Mouse (Mus musculus) hindbrain, embryonic 15.5 days (tissue): Measurements from ENCODE around the gene Epb41l2. TPM values are rescaled to one million over a fixed set of nuclear protein-coding genes. Genes with fewer than 3 reads are reported as not detected.
A peak's percentile ranks its signal among the peaks of the same experiment; 100 is the strongest.

Experiments used
- ATAC-seq: fragments of 200-750 bp; cut with Nextera tagmentation; 2 replicates; pipeline ENCODE4 v1.8.0; 2017; ENCODE audit warnings: low read depth, moderate number of reproducible peaks, moderate TSS enrichment; ENCODE audit not compliant: low FRiP score
- H3K27ac ChIP-seq: fragments of 300-500 bp; sonication (generic); replicated peaks from 2 replicates; pipeline ENCODE4 v1.5.1; 2015; ENCODE audit warnings: mild to moderate bottlenecking, inconsistent platforms
- H3K27me3 ChIP-seq: fragments of 300-500 bp; sonication (generic); 2 replicates; pipeline ENCODE4 v1.6.1; 2015; ENCODE audit warnings: control low read depth, inconsistent platforms
- H3K36me3 ChIP-seq: fragments of 300-500 bp; sonication (generic); 2 replicates; pipeline ENCODE4 v1.6.1; 2015; ENCODE audit warnings: control low read depth, inconsistent platforms
- H3K4me1 ChIP-seq: fragments of 300-500 bp; sonication (generic); replicated peaks from 2 replicates; pipeline ENCODE4 v1.6.1; 2015; ENCODE audit warnings: control low read depth, inconsistent platforms
- H3K4me2 ChIP-seq: fragments of 300-500 bp; sonication (generic); 2 replicates; pipeline ENCODE4 v1.6.1; 2015; ENCODE audit warnings: moderate library complexity, mild to moderate bottlenecking, inconsistent platforms
- H3K4me3 ChIP-seq: fragments of 300-500 bp; sonication (generic); 2 replicates; pipeline ENCODE4 v1.5.1; 2015; ENCODE audit warnings: mild to moderate bottlenecking, inconsistent platforms
- H3K9ac ChIP-seq: fragments of 300-500 bp; sonication (generic); 2 replicates; pipeline ENCODE4 v1.6.1; 2015; ENCODE audit warnings: inconsistent platforms
- H3K9me3 ChIP-seq: fragments of 300-500 bp; sonication (generic); 2 replicates; pipeline ENCODE4 v1.6.1; 2016; ENCODE audit warnings: control low read depth, inconsistent platforms
- WGBS: fragments of 180-500 bp; shearing (Covaris S2); methylation state at CpG from one replicate; pipeline ENCODE4 v1.1.7; 2015; 5-methylcytosine and 5-hydroxymethylcytosine counted together
- polyA plus RNA-seq: library from polyadenylated mRNA; unstranded; fragments of >200 nt; fragmentation: Nextera tagmentation; extraction: Ambion mirVana; gene quantifications from 2 replicates; pipeline ENCODE4 v1.2.1, GENCODE M21; 2015

Gene Epb41l2
- polyA plus RNA-seq, 1 experiment from 2014 or later = 30.5 TPM

DNA sequence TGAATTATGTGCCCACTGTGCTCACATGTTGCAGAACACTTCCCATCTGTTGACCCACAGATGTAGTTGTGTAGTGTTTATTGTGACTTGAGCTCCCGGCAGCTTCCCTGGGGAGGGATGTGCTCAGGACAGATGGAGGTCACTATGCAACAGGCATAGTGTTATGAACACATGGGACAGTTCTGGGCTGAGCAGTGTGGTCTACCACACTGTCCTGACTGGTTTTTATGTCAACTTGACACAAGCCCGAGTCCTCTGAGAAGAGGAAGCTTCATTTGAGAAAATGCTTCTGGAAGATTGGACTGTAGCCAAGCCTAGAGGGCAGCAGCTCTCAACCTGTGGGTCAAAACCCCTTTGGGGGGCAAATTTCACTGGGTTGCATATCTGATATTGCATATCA, 173.5 kb downstream of the Epb41l2 start:
- 82% methylated on average over 2 of the region's 2 CpGs for WGBS
- Histone ChIP-seq H3K4me1 (no peaks in the 10 kb centered on the region), H3K27me3 (no peaks in the 10 kb centered on the region), H3K9me3 (no peaks in the 10 kb centered on the region), H3K4me3 (no peak overlapping the region), H3K36me3 (no peaks in the 10 kb centered on the region), H3K9ac (no peak overlapping the region), H3K27ac (no peak overlapping the region), H3K4me2 (no peak overlapping the region)
- ATAC-seq = no peak

DNA sequence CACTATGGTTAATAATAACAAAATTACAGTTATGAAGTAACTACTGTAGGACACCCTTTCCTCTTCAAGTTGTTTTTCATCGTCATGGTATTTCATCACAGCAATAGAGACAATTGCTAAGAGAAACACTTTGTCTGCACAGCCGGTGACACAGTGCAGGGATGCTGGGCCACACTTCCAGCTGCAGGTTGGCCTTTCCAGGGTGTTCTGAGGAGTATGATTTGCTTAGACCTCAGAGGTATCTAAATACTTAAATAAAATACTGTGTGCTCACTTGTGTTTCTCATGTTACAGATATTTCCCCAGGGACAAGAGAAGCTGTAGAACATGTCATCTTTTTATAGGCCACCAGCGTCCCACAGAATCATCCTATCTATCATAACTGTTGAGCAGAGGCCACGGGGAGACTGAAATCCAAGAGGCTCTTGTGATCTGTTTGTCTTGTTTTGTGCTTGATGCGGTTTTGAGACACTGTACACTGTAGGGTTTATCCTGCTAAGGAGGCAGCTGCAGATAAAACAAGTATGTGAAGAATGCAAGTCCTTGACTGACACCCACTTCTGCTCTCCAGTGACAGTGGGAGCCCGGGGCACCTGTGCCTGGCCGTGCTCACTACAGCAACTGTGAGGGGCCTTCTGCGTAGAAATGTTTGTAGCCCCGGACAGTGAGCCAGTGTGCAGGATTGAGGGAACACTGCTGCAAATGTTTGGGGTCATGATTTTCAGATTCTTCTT, 174.1 kb downstream of the Epb41l2 start:
- WGBS = 85% methylated on average over 9 of the region's 9 CpGs
- Histone ChIP-seq H3K27ac (no peak overlapping the region), H3K4me2 (no peak overlapping the region), H3K4me1 (no peaks in the 10 kb centered on the region), H3K27me3 (no peaks in the 10 kb centered on the region), H3K36me3 (no peaks in the 10 kb centered on the region), H3K9me3 (no peaks in the 10 kb centered on the region), H3K4me3 (no peak overlapping the region), H3K9ac (no peak overlapping the region)
- ATAC-seq = no peak

DNA sequence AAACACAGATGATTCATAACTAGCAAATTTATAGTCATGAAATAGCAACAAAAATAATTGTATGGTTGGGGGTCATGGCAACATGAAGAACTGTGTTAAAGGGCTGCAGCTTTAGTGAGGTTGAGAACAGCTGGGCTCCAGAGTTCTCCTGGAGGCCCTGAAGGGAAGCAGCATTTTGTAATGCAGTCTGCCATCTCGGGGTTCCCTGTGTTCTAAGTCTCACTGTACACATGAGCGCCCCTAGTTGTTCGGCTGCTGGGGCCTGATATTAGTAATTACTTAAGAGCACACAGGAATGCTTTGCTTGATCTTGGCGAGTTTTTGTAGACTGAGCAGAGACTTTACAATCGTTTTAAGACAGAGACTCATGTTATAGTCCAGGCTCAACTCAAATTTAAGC, 174.9 kb downstream of the Epb41l2 start:
- H3K9ac ChIP-seq = no peak overlapping the region
- H3K36me3 ChIP-seq = no peaks in the 10 kb centered on the region
- no peak overlapping the region for H3K4me3 ChIP-seq
- no peak overlapping the region for H3K27ac ChIP-seq
- no peak for ATAC-seq
- H3K4me2 ChIP-seq = no peak overlapping the region
- WGBS = 88% methylated on average over 5 of the region's 5 CpGs
- H3K27me3 ChIP-seq = no peaks in the 10 kb centered on the region
- H3K9me3 ChIP-seq = no peaks in the 10 kb centered on the region
- H3K4me1 ChIP-seq = no peaks in the 10 kb centered on the region

DNA sequence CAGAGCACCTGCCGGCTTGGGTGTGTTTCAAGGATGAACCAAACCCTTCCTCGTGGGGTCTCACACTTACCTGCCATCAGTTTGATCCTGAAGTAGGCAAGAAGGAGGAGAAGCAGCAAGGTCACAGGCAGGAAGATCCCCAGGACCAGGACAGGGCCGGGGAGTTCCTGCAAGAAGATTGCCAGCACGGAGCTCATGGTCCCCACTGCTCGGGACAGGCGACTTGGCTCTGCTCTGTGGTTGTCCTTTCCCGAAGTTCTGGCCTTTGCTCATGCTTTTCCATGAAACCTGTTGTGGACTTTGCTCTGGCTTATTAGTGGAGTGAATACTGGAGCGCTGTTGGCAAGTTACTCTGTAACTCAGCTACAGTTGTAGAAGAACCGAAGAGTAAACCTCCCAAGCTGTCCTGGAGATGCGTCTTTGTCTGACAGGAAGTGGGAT, 176.3 kb downstream of the Epb41l2 start, which contains the start of gene Smlr1:
Gene Smlr1, minus strand, starts transcription at position 377 of the 441 bp plus-strand sequence.
- no peaks in the 10 kb centered on the region for H3K9me3 ChIP-seq
- ATAC-seq = no peak
- no peak within 1 kb of the TSS for H3K27ac ChIP-seq
- no peak within 1 kb of the TSS for H3K9ac ChIP-seq
- H3K4me3 ChIP-seq = no peak within 1 kb of the TSS
- H3K27me3 ChIP-seq = no peaks in the 10 kb centered on the region
- H3K4me1 ChIP-seq = no peaks in the 10 kb centered on the region
- no peak within 1 kb of the TSS for H3K4me2 ChIP-seq
- 94% methylated on average over 10 of the region's 10 CpGs for WGBS
- no peaks in the 10 kb centered on the region for H3K36me3 ChIP-seq

DNA sequence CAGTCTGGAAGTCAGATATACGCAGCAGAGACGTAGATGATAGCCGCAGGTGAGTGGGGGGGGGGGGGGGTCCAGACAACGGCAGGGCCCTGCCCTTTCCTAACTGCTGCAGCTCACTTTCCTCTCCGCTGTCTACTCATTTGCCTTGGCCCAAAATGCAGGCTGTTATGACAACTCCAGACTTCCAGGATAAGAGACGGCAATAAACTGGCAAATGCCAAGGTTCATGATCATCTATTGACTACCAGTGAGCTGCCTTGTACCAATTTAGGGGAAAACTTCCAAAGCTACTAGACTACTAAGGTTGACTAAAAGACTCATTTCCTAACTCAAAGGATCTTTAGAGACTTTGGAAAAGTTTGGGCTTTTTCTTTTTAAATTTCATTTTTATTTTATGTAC, 177.0 kb downstream of the Epb41l2 start:
- 95% methylated on average over 6 of the region's 6 CpGs for WGBS
- Histone ChIP-seq H3K4me2 (no peak overlapping the region), H3K9me3 (no peaks in the 10 kb centered on the region), H3K4me3 (no peak overlapping the region), H3K4me1 (no peaks in the 10 kb centered on the region), H3K9ac (no peak overlapping the region), H3K27me3 (no peaks in the 10 kb centered on the region), H3K36me3 (no peaks in the 10 kb centered on the region), H3K27ac (no peak overlapping the region)
- no peak for ATAC-seq

DNA sequence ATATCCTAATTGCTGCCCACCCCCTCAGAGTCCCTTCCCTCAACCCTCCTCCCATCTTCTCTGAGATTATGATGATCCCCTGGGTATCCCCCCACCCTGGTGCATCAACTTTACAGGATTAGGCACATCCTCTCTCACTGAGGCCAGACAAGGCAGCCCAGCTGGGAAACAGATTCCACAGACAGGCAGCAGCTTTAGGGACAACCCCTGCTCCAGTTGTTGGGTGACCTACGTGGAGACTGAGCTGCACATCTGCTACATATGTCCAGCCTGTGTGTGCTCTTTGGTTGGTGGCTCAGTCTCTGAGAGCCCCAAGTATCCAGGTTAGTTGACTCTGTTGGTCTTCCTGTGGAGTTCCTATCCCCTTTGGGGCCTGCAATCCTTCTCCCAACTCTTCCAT, 179.1 kb downstream of the Epb41l2 start:
- Histone ChIP-seq H3K4me3 (no peak overlapping the region), H3K27ac (no peak overlapping the region), H3K9me3 (no peaks in the 10 kb centered on the region), H3K4me2 (no peak overlapping the region), H3K36me3 (no peaks in the 10 kb centered on the region), H3K27me3 (no peaks in the 10 kb centered on the region), H3K9ac (no peak overlapping the region), H3K4me1 (no peaks in the 10 kb centered on the region)
- no peak for ATAC-seq
- 88% methylated on average over 1 of the region's 1 CpGs for WGBS

DNA sequence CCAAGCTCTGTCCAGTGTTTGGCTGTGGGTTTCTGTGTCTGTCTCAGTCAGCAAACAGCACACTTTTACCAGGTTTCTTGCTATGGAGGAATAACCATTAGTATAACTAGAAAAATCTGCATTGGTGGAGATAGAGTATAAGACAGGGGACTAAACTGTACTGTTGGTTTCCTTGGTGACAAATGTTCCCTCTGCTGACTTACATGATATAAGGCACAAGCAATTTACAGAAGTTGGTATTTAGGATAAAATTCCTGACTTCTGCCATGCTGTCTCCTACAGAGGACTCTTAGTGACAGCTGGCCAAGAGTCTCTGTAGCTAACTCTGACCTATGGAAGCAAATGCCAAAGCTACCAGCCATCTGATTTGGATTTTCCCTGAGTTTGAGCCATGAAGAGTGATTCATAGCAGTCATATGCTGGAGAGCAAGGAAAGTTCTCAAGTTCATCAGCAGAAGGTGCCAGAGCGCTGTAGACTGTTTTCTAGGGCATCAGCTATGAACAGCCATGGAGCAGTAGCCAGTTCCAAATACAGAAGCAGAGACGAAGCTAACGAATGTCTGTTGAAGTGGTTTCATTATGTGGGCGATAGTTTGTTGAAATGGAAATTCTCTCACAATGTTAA, 179.7 kb downstream of the Epb41l2 start:
- Histone ChIP-seq H3K36me3 (no peaks in the 10 kb centered on the region), H3K9me3 (no peaks in the 10 kb centered on the region), H3K27me3 (no peaks in the 10 kb centered on the region), H3K4me2 (no peak overlapping the region), H3K9ac (no peak overlapping the region), H3K4me3 (no peak overlapping the region), H3K4me1 (no peaks in the 10 kb centered on the region), H3K27ac (no peak overlapping the region)
- WGBS = 75% methylated on average over 4 of the region's 4 CpGs
- ATAC-seq = no peak

DNA sequence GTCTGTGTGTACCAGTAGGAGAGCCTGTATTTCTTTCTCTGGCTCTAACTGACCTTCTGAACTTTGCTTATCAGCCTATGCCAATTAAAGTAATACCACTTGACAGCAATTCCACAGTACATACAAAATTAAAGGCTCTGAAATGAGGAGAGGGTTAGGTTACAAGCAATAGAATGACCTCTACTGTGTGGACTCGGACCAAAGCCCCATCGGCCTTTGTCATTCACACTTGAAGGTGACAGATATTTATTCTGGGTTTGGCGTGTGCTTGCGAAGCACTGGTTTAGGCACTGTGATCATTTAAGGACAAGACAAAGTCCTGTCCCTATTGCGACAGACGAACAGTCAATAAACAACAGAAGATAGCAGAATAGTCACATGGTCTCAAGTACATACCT, 180.2 kb downstream of the Epb41l2 start:
- Histone ChIP-seq H3K27ac (no peak overlapping the region), H3K9me3 (no peaks in the 10 kb centered on the region), H3K36me3 (no peaks in the 10 kb centered on the region), H3K4me1 (no peaks in the 10 kb centered on the region), H3K4me3 (no peak overlapping the region), H3K4me2 (no peak overlapping the region), H3K27me3 (no peaks in the 10 kb centered on the region), H3K9ac (no peak overlapping the region)
- 89% methylated on average over 6 of the region's 6 CpGs for WGBS
- ATAC-seq = no peak

DNA sequence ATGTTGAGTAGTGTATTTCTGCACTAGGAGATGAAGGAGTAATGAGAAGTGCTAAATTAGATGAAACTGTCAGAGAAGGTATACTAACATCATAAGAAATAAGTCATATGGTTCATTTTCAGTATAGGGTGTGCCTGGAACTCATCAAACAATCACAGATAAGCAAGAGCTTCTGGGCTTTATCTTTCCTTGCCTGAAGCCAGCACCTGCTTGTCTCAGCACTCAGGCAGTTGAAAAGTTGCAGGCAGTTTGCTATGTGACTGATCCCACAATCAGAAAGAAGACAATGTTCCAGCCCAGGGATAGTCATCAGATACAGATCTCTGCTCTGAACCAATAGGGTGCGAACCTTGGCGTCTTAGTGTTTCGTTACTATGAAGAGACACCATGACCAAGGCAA, 181.5 kb downstream of the Epb41l2 start:
- H3K4me2 ChIP-seq = no peak overlapping the region
- H3K9me3 ChIP-seq = no peaks in the 10 kb centered on the region
- H3K27ac ChIP-seq = no peak overlapping the region
- ATAC-seq = no peak
- H3K4me3 ChIP-seq = no peak overlapping the region
- H3K4me1 ChIP-seq = no peaks in the 10 kb centered on the region
- H3K27me3 ChIP-seq = no peaks in the 10 kb centered on the region
- WGBS = 96% methylated on average over 3 of the region's 3 CpGs
- H3K9ac ChIP-seq = no peak overlapping the region
- no peaks in the 10 kb centered on the region for H3K36me3 ChIP-seq

DNA sequence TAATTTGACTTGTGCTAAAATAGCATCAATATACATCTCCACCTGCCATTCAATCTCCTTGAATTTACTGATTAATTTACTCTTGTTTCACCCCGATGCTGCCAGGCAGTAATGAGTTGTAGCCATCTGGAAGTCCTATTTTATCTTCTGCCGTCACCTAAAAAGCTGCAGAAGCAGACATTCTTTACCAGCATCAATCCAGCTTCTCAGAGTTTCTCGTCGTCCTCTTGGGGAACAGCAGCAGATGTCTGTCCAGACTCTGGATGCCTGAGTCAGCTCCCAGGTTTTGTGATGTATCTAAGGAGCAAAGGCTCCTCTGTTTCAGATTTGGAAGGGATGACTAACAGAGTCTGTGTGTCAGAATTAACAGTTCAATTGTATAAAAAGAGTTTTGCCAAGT, 193.3 kb downstream of the Epb41l2 start:
- no peaks in the 10 kb centered on the region for H3K9me3 ChIP-seq
- ATAC-seq = no peak
- H3K27ac ChIP-seq = no peak overlapping the region
- H3K4me1 ChIP-seq = no peaks in the 10 kb centered on the region
- no peaks in the 10 kb centered on the region for H3K36me3 ChIP-seq
- H3K4me3 ChIP-seq = no peak overlapping the region
- no peak overlapping the region for H3K9ac ChIP-seq
- no peaks in the 10 kb centered on the region for H3K27me3 ChIP-seq
- H3K4me2 ChIP-seq = no peak overlapping the region
- 53% methylated on average over 4 of the region's 4 CpGs for WGBS

DNA sequence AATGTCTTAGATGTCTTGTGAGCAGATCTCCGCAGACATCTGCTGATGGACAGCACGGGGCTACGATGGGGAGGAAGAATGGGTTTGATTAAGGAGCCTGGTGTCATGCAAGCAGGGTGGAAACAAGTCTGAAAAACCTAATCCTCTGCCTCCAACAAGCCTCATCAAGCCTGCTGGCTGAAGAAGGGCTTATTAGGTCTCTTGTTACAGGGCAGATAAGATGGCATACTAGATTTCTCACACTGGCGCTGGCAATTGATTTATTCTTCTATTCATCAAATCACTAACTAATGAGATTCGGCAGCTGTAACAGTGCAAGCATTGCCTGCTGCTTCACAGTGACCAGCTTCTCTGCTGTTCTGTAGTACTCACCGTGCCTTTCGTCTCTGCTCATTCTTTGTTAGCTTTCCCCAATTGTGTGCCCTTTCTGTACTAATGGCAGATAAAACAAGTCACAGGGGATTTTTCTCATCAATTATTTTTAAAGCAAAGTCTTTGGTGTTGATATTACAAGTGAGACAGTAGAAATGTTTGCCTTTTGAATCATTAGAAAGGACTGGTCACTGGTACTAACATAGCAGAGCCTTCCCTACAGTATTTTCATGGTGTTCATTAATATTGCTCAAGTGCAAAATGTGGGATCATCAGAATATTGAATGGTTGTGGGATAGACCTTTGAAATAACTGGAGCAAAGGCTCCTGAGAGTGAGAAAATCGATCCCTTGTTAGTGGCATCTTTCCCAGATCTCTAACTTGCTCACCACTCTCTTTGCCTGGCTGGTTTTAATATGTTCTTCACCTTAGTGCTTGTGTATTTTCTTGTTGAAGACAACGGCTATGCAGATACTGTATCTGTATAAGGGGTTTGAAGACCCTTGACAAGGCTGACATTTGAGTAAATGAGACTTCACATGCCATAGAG, 212.0 kb downstream of the Epb41l2 start:
- Histone ChIP-seq H3K9ac (no peak overlapping the region), H3K4me1 (0 out of 2 replicates have a peak, but pooled peaks cover 4% of the 10 kb centered on the region), H3K4me3 (no peak overlapping the region), H3K4me2 (peak overlapping the region; percentile 13; the same call in 1 of the 2 replicates), H3K9me3 (no peaks in the 10 kb centered on the region), H3K27ac (no peak overlapping the region), H3K36me3 (no peaks in the 10 kb centered on the region), H3K27me3 (no peaks in the 10 kb centered on the region)
- WGBS = 31% methylated on average over 9 of the region's 9 CpGs
- ATAC-seq = peak; percentile 78
